Mouse (Mus musculus) hindbrain, embryonic 11.5 days (tissue): Measurements from ENCODE around the gene Tor2a. TPM values are rescaled to one million over a fixed set of nuclear protein-coding genes. Genes with fewer than 3 reads are reported as not detected.
A peak's percentile ranks its signal among the peaks of the same experiment; 100 is the strongest.

Source experiments
- ATAC-seq: fragments of 200-750 bp; cut with Nextera tagmentation; 2 replicates; pipeline ENCODE4 v1.8.0; 2017; ENCODE audit warnings: mild to moderate bottlenecking, moderate TSS enrichment, moderate library complexity; ENCODE audit not compliant: low FRiP score
- DNase-seq: peaks from one replicate; pipeline ENCODE4 v3.0.0-alpha.2; 2015; ENCODE audit warnings: low spot score
- H3K27ac ChIP-seq: fragments of 300-500 bp; sonication (generic); 2 replicates; pipeline ENCODE4 v1.5.1; 2014; ENCODE audit warnings: mild to moderate bottlenecking, low read depth, low read length
- H3K27me3 ChIP-seq: fragments of 300-500 bp; sonication (generic); 2 replicates; pipeline ENCODE4 v1.6.1; 2014; ENCODE audit warnings: mild to moderate bottlenecking, low read length, moderate library complexity, mixed read lengths; ENCODE audit not compliant: control insufficient read depth, insufficient read depth
- H3K36me3 ChIP-seq: fragments of 300-500 bp; sonication (generic); 2 replicates; pipeline ENCODE4 v1.6.1; 2014; ENCODE audit warnings: mild to moderate bottlenecking, low read length, moderate library complexity, mixed read lengths; ENCODE audit not compliant: control insufficient read depth, insufficient read depth
- H3K4me1 ChIP-seq: fragments of 300-500 bp; sonication (generic); replicated peaks from 2 replicates; pipeline ENCODE4 v1.6.1; 2014; ENCODE audit warnings: low read length, mixed read lengths; ENCODE audit not compliant: control insufficient read depth, insufficient read depth
- H3K4me2 ChIP-seq: fragments of 300-500 bp; sonication (generic); replicated peaks from 2 replicates; pipeline ENCODE4 v1.6.1; 2014; ENCODE audit warnings: mild to moderate bottlenecking, low read depth, low read length
- H3K4me3 ChIP-seq: fragments of 300-500 bp; sonication (generic); 2 replicates; pipeline ENCODE4 v1.5.1; 2014; ENCODE audit warnings: low read depth, low read length
- H3K9ac ChIP-seq: fragments of 300-500 bp; sonication (generic); 2 replicates; pipeline ENCODE4 v1.6.1; 2014; ENCODE audit warnings: low read depth, low read length
- H3K9me3 ChIP-seq: fragments of 300-500 bp; sonication (generic); 2 replicates; pipeline ENCODE4 v1.6.1; 2016; ENCODE audit warnings: low read length; ENCODE audit not compliant: control insufficient read depth
- WGBS: fragments of 180-500 bp; shearing (Covaris S2); extraction: QIAGEN DNeasy Blood & Tissue Kit; methylation state at CpG from one replicate; pipeline ENCODE4 v1.1.7; 2014; 5-methylcytosine and 5-hydroxymethylcytosine counted together
- polyA plus RNA-seq: library from polyadenylated mRNA; unstranded; fragments of >200 nt; fragmentation: Nextera tagmentation; extraction: Ambion mirVana; gene quantifications from 2 replicates; pipeline ENCODE4 v1.2.1, GENCODE M21; 2014

The Tor2a gene
- polyA plus RNA-seq, 1 experiment from 2014 or later = 53.1 TPM

GRCm38 (mm10) chr2:32761859-32762258 lies 4.8 kb downstream of the Tor2a start:
- Histone ChIP-seq H3K4me1 (no peaks in the 10 kb centered on the region), H3K4me2 (no peak overlapping the region), H3K27ac (no peak overlapping the region), H3K9ac (no peak overlapping the region), H3K4me3 (no peak overlapping the region), H3K9me3 (no peaks in the 10 kb centered on the region), H3K36me3 (no peaks in the 10 kb centered on the region; the same call in 1 of the 2 replicates), H3K27me3 (no peaks in the 10 kb centered on the region)
- no peak for DNase-seq
- ATAC-seq = no peak
- 97% methylated on average over 4 of the region's 4 CpGs for WGBS

- no peak overlapping the region for H3K4me2 ChIP-seq
- no peak overlapping the region for H3K4me3 ChIP-seq
- DNase-seq (no peak), ATAC-seq (no peak)
- no peak overlapping the region for H3K27ac ChIP-seq
- WGBS = 83% methylated on average over 3 of the region's 3 CpGs
- no peaks in the 10 kb centered on the region; the same call in 1 of the 2 replicates for H3K36me3 ChIP-seq
- H3K9me3 ChIP-seq = no peaks in the 10 kb centered on the region
- H3K27me3 ChIP-seq = no peaks in the 10 kb centered on the region
- no peak overlapping the region for H3K9ac ChIP-seq
- H3K4me1 ChIP-seq = no peaks in the 10 kb centered on the region
These were observed 6.3 kb downstream of the Tor2a start for GRCm38 (mm10) chr2:32763353-32763752.

- Histone ChIP-seq H3K36me3 (no peaks in the 10 kb centered on the region), H3K27ac (no peak overlapping the region), H3K9me3 (no peaks in the 10 kb centered on the region), H3K9ac (no peak overlapping the region), H3K4me3 (no peak overlapping the region), H3K27me3 (no peaks in the 10 kb centered on the region), H3K4me2 (no peak overlapping the region), H3K4me1 (no peaks in the 10 kb centered on the region)
- 74% methylated on average over 12 of the region's 12 CpGs for WGBS
- no peak for ATAC-seq
- DNase-seq = no peak
These were observed 10.2 kb downstream of the Tor2a start for GRCm38 (mm10) chr2:32767241-32767640.

- Histone ChIP-seq H3K4me2 (no peak overlapping the region), H3K36me3 (no peaks in the 10 kb centered on the region), H3K4me3 (no peak overlapping the region), H3K9me3 (no peaks in the 10 kb centered on the region), H3K27ac (no peak overlapping the region), H3K27me3 (no peaks in the 10 kb centered on the region), H3K4me1 (no peaks in the 10 kb centered on the region), H3K9ac (no peak overlapping the region)
- DNase-seq = no peak
- ATAC-seq = no peak
- whole genome bisulfite sequencing = 67% methylated on average over 15 of the region's 19 CpGs
These were observed 11.7 kb downstream of the Tor2a start for GRCm38 (mm10) chr2:32768661-32769285.

GRCm38 (mm10) chr2:32769327-32770085 lies 12.5 kb downstream of the Tor2a start:
- no peaks in the 10 kb centered on the region for H3K27me3 ChIP-seq
- no peaks in the 10 kb centered on the region for H3K9me3 ChIP-seq
- no peak for ATAC-seq
- H3K9ac ChIP-seq = no peak overlapping the region
- no peak overlapping the region for H3K4me2 ChIP-seq
- no peaks in the 10 kb centered on the region for H3K36me3 ChIP-seq
- no peak for DNase-seq
- no peak overlapping the region for H3K4me3 ChIP-seq
- H3K27ac ChIP-seq = no peak overlapping the region
- WGBS = 67% methylated on average over 5 of the region's 5 CpGs
- no peaks in the 10 kb centered on the region for H3K4me1 ChIP-seq

GRCm38 (mm10) chr2:32771886-32772285 lies 14.9 kb downstream of the Tor2a start:
- no peak overlapping the region for H3K4me3 ChIP-seq
- WGBS = 29% methylated on average over 12 of the region's 12 CpGs
- H3K27ac ChIP-seq = no peak overlapping the region
- no peaks in the 10 kb centered on the region for H3K9me3 ChIP-seq
- H3K4me2 ChIP-seq = no peak overlapping the region
- H3K36me3 ChIP-seq = no peaks in the 10 kb centered on the region
- H3K4me1 ChIP-seq = 0 out of 2 replicates have a peak, but pooled peaks cover 5% of the 10 kb centered on the region
- ATAC-seq (no peak), DNase-seq (no peak)
- H3K27me3 ChIP-seq = no peaks in the 10 kb centered on the region
- H3K9ac ChIP-seq = no peak overlapping the region

- H3K4me3 ChIP-seq = no peak overlapping the region
- no peak overlapping the region for H3K27ac ChIP-seq
- WGBS = 89% methylated on average over 8 of the region's 8 CpGs
- 0 out of 2 replicates have a peak, but pooled peaks cover 5% of the 10 kb centered on the region for H3K4me1 ChIP-seq
- H3K27me3 ChIP-seq = no peaks in the 10 kb centered on the region
- ATAC-seq = no peak
- no peak for DNase-seq
- no peak overlapping the region for H3K4me2 ChIP-seq
- no peaks in the 10 kb centered on the region for H3K9me3 ChIP-seq
- H3K36me3 ChIP-seq = no peaks in the 10 kb centered on the region
- no peak overlapping the region for H3K9ac ChIP-seq
These were observed 15.7 kb downstream of the Tor2a start for GRCm38 (mm10) chr2:32772626-32773279.

GRCm38 (mm10) chr2:32775359-32776074 lies 18.5 kb downstream of the Tor2a start, which contains the start of the genes Ttc16 and Ptrh1:
TSS of gene Ttc16 (minus strand) at chr2:32775633.
TSS of gene Ptrh1 (plus strand) at chr2:32775786.
- Histone ChIP-seq H3K36me3 (no peaks in the 10 kb centered on the region), H3K4me1 (0 out of 2 replicates have a peak, but pooled peaks cover 5% of the 10 kb centered on the region), H3K9ac (peak within 1 kb of the TSS; percentile 49), H3K4me3 (peak within 1 kb of the TSS; percentile 53), H3K9me3 (no peaks in the 10 kb centered on the region), H3K27ac (no peak within 1 kb of the TSS), H3K27me3 (no peaks in the 10 kb centered on the region), H3K4me2 (peak within 1 kb of the TSS; percentile 79)
- ATAC-seq (peak; percentile 96), DNase-seq (peak; percentile 98)
- under 1% methylated on average over 46 of the region's 46 CpGs for WGBS
